Mouse (Mus musculus) lung, embryonic 16.5 days (tissue): ENCODE results near the gene Alkbh8. TPM values are rescaled to one million over a fixed set of nuclear protein-coding genes. Genes with fewer than 3 reads are reported as not detected.
"Not testable (repeated sequence)": the region's sequence is repeated elsewhere in the genome, so short reads cannot be mapped to it uniquely, and the experiment has no call there.

ENCODE experiments used
- ATAC-seq: fragments of 200-750 bp; cut with Nextera tagmentation; 2 replicates; pipeline ENCODE4 v1.8.0; 2017; ENCODE audit warnings: low read depth, mild to moderate bottlenecking, moderate library complexity
- H3K27ac ChIP-seq: fragments of 300-500 bp; sonication (generic); 2 replicates; pipeline ENCODE4 v1.5.1; 2014; ENCODE audit warnings: mild to moderate bottlenecking, control low read depth, low read length
- H3K27me3 ChIP-seq: fragments of 300-500 bp; sonication (generic); 2 replicates; pipeline ENCODE4 v1.6.1; 2014; ENCODE audit warnings: low read depth, low read length, mixed read lengths; ENCODE audit not compliant: control insufficient read depth, insufficient read depth
- H3K36me3 ChIP-seq: fragments of 300-500 bp; sonication (generic); 2 replicates; pipeline ENCODE4 v1.6.1; 2014; ENCODE audit warnings: low read length; ENCODE audit not compliant: control insufficient read depth, insufficient read depth
- H3K4me1 ChIP-seq: fragments of 300-500 bp; sonication (generic); replicated peaks from 2 replicates; pipeline ENCODE4 v1.6.1; 2014; ENCODE audit warnings: low read length, mixed read lengths; ENCODE audit not compliant: control insufficient read depth, insufficient read depth
- H3K4me2 ChIP-seq: fragments of 300-500 bp; sonication (generic); 2 replicates; pipeline ENCODE4 v1.6.1; 2014; ENCODE audit warnings: low read depth, low read length, control low read depth
- H3K4me3 ChIP-seq: fragments of 300-500 bp; sonication (generic); 2 replicates; pipeline ENCODE4 v1.5.1; 2014; ENCODE audit warnings: mild to moderate bottlenecking, low read length, control low read depth
- H3K9ac ChIP-seq: fragments of 300-500 bp; sonication (generic); 2 replicates; pipeline ENCODE4 v1.6.1; 2014; ENCODE audit warnings: low read length, control low read depth
- H3K9me3 ChIP-seq: fragments of 300-500 bp; sonication (generic); 2 replicates; pipeline ENCODE4 v1.6.1; 2016; ENCODE audit warnings: low read length; ENCODE audit not compliant: control insufficient read depth
- WGBS: fragments of 180-500 bp; shearing (Covaris S2); extraction: QIAGEN DNeasy Blood & Tissue Kit; methylation state at CpG from one replicate; pipeline ENCODE4 v1.1.7; 2014; 5-methylcytosine and 5-hydroxymethylcytosine counted together
- polyA plus RNA-seq: library from polyadenylated mRNA; unstranded; fragments of >200 nt; fragmentation: Nextera tagmentation; extraction: Ambion mirVana; gene quantifications from 2 replicates; pipeline ENCODE4 v1.2.1, GENCODE M21; 2015

The Alkbh8 gene
- polyA plus RNA-seq, 1 experiment from 2014 or later = 23.7 TPM

- H3K4me3 ChIP-seq = no peak overlapping the region
- ATAC-seq = no peak
- no peak overlapping the region for H3K9ac ChIP-seq
- H3K9me3 ChIP-seq = no peaks in the 10 kb centered on the region
- H3K27ac ChIP-seq = no peak overlapping the region
- no peaks in the 10 kb centered on the region for H3K4me1 ChIP-seq
- H3K27me3 ChIP-seq = no peaks in the 10 kb centered on the region
- H3K36me3 ChIP-seq = peaks cover 17% of the 10 kb centered on the region
- no peak overlapping the region for H3K4me2 ChIP-seq
Measured at GRCm38 (mm10) chr9:3345136-3345535, 10.2 kb downstream of the Alkbh8 start.

DNA sequence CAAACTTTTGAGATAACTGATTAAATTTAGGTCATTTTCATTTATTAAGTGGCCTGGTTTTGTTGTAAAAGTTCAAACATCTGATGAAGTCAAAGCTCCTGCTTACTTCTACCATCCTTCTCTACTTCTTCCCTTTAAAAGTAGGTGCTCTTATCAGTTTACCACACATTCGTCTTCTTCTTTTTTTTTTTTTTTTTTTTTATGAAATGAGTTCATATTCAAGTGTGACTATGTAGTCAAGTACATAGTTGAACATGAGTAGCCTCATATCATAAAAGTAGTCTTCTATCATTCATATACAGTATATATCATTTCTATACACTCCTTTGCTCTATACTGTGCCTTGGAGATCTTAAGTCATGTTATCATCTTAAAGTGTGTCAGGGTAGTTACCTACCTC lies 11.0 kb downstream of the Alkbh8 start:
- WGBS = 78% methylated on average over 1 of the region's 1 CpGs
- no peak for ATAC-seq
- no peak overlapping the region for H3K9ac ChIP-seq
- H3K27me3 ChIP-seq = no peaks in the 10 kb centered on the region
- no peak overlapping the region for H3K27ac ChIP-seq
- H3K9me3 ChIP-seq = no peaks in the 10 kb centered on the region
- H3K4me3 ChIP-seq = no peak overlapping the region
- H3K36me3 ChIP-seq = peaks cover 19% of the 10 kb centered on the region; the same call in 1 of the 2 replicates
- H3K4me2 ChIP-seq = no peak overlapping the region
- H3K4me1 ChIP-seq = no peaks in the 10 kb centered on the region

DNA sequence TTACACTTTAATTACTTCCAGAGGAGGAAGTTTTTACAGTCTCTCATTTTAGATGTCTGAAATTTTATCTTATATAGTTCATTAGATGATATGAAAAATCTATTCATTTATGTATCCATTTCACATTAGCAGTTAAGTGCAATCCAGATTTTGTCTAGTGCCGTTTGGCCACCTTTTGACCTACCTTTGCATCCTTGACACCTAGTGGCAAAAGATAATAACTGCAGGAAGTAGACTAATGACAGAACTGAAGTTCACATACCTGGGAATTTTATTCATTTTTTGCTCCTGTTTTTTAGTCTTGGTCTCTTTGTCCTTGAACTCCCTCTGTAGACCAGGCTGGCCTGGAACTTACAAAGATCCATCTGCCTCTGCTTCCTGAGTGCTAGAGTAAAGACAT lies 15.1 kb downstream of the Alkbh8 start:
- H3K27me3 ChIP-seq = no peaks in the 10 kb centered on the region
- no peaks in the 10 kb centered on the region for H3K9me3 ChIP-seq
- peaks cover 13% of the 10 kb centered on the region; the same call in 1 of the 2 replicates for H3K36me3 ChIP-seq
- H3K27ac ChIP-seq = no peak overlapping the region
- no peak overlapping the region for H3K4me3 ChIP-seq
- ATAC-seq = no peak
- H3K9ac ChIP-seq = no peak overlapping the region
- H3K4me1 ChIP-seq = no peaks in the 10 kb centered on the region
- no peak overlapping the region for H3K4me2 ChIP-seq
- 74% methylated on average over 1 of the region's 1 CpGs for WGBS

DNA sequence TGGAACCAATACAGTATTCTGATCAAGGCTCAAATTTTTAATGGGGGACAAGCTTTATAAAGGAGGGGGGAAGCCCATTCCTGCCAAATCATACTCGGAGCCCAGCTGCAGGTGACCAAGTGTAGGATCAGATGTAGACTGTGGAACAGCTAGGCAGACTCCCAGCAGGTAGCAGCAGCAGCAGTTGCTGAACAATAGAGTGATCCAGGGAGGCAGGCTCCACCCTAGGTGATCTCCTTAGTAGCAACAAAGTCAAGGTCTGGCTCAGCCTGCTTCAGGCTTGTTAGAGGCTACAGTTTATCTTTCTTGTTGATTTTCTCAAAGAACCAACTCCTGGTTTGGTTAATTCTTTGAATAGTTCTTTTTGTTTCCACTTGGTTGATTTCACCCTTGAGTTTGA lies 41.4 kb downstream of the Alkbh8 start:
- H3K4me1 ChIP-seq, H3K4me3 ChIP-seq, H3K9ac ChIP-seq, H3K9me3 ChIP-seq, ATAC-seq, H3K27me3 ChIP-seq, H3K36me3 ChIP-seq, H3K27ac ChIP-seq, H3K4me2 ChIP-seq: not testable (repeated sequence)
- WGBS = 64% methylated on average over 1 of the region's 1 CpGs

DNA sequence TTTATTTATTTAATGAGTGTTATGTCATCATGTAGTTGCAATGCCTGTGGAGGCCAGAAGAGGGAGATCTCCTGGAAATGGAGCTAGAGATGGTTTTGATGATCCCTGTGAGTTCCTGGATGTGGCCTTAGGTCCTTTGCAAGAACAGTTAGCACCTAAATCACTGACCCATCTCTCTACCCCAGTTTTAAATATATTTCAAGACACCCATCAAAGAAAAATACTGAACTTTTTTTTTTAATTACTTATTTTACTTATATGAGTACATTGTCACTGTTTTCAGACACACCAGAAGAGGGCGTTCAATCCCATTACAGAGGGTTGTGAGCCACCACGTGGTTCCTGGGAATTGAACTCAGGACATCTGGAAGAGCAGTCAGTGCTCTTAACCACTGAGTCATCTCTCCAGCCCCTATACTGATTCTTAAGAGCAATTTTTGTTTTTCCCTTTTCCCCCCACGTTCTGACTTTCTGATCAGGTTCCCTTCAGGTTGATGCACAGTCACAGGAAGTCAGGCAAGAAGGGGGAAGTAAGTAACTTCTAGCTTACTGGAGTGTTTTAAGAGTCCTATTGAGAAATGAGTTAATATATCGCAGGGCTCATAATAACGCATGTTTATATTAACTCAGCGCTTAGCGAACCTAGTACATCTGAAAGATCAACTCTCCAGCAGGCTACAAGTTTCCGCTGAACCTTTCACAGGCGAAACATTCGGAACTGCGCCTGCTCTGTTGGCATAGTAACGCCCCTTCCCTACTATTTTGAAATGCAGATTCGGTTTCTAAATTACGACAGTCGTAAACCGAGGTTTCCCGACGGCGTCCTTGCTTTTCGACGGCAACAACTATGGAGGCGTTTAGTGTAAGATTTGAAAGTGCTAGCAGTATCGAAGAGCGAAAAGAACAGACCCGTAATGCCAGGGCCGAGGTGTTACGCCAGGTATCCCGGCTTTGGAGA lies 68.6 kb downstream of the Alkbh8 start, which contains the start of gene Cwf19l2:
Cwf19l2 (plus strand) TSS at position 342 of the 958 bp plus-strand sequence.
- WGBS = under 1% methylated on average over 28 of the region's 28 CpGs
- Histone ChIP-seq H3K9ac (peak within 1 kb of the TSS; percentile 78), H3K4me3 (peak within 1 kb of the TSS; percentile 76), H3K27ac (peak within 1 kb of the TSS; percentile 75), H3K36me3 (no peaks in the 10 kb centered on the region), H3K4me2 (peak within 1 kb of the TSS; percentile 77), H3K4me1 (no peaks in the 10 kb centered on the region), H3K27me3 (no peaks in the 10 kb centered on the region), H3K9me3 (no peaks in the 10 kb centered on the region)
- ATAC-seq = peak; percentile 96

DNA sequence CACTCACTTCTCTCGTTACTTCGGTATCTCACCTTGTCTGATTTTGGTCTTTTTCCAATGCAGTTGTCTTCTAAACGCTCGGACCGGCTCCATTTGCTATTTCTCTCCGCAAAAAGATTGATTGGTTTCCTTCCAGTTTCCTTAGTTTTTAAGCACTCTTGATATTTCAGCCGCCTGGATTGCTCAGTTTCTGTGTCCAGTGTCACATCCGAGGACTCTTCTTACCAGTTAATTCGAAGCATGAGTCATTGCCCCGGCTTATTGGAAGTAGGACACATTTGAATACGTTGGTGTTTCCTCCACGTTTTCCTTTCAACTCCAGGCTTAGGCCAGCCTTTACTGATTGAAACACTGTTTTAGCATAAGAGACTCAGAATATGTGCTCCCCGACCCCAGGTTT lies 69.4 kb downstream of the Alkbh8 start:
- Histone ChIP-seq H3K4me2 (peak overlapping the region; percentile 77), H3K27me3 (no peaks in the 10 kb centered on the region), H3K36me3 (no peaks in the 10 kb centered on the region), H3K9ac (peak overlapping the region; percentile 78), H3K4me3 (peak overlapping the region; percentile 76), H3K4me1 (no peaks in the 10 kb centered on the region), H3K9me3 (no peaks in the 10 kb centered on the region), H3K27ac (peak overlapping the region; percentile 75)
- 1% methylated on average over 13 of the region's 13 CpGs for WGBS
- ATAC-seq = peak; percentile 16; the same call in 1 of the 2 replicates

- H3K4me2 ChIP-seq, H3K4me3 ChIP-seq, H3K27me3 ChIP-seq, ATAC-seq, H3K27ac ChIP-seq, H3K4me1 ChIP-seq, H3K9ac ChIP-seq, H3K36me3 ChIP-seq, H3K9me3 ChIP-seq: not testable (repeated sequence)
- 88% methylated on average over 6 of the region's 6 CpGs for WGBS
Measured at GRCm38 (mm10) chr9:3439555-3440300, 104.8 kb downstream of the Alkbh8 start.
